Mouse (Mus musculus): ENCODE results near the gene Zdhhc16.
"Not testable (repeated sequence)": the region's sequence is repeated elsewhere in the genome, so short reads cannot be mapped to it uniquely, and the experiment has no call there.

The Zdhhc16 gene

GRCm38 (mm10) chr19:41914592-41914882, 18.7 kb upstream of the Zdhhc16 start:
- not testable (repeated sequence) for DNase-seq

- no peak for DNase-seq
These were observed 18.0 kb upstream of the Zdhhc16 start for GRCm38 (mm10) chr19:41915294-41915693.

- no peak for DNase-seq
These were observed 16.4 kb upstream of the Zdhhc16 start for GRCm38 (mm10) chr19:41916853-41917252.

GRCm38 (mm10) chr19:41919471-41919870, 13.8 kb upstream of the Zdhhc16 start:
- DNase-seq: no peak

GRCm38 (mm10) chr19:41920412-41921067, 12.7 kb upstream of the Zdhhc16 start:
- no peak for DNase-seq

- DNase-seq: no peak
These were observed 594 bp upstream of the Zdhhc16 start for GRCm38 (mm10) chr19:41932686-41933085.

- DNase-seq: peak in 1 of 2 experiments; percentile 29
These were observed 844 bp downstream of the Zdhhc16 start for GRCm38 (mm10) chr19:41934124-41934523.

- DNase-seq: no peak
These were observed 2.6 kb downstream of the Zdhhc16 start for GRCm38 (mm10) chr19:41935921-41936320.

GRCm38 (mm10) chr19:41938539-41938938, 5.3 kb downstream of the Zdhhc16 start:
- no peak for DNase-seq

GRCm38 (mm10) chr19:41943841-41944240, 10.6 kb downstream of the Zdhhc16 start:
- DNase-seq: no peak

GRCm38 (mm10) chr19:41952287-41952686, 19.0 kb downstream of the Zdhhc16 start:
- no peak for DNase-seq

- DNase-seq: no peak
These were observed 20.3 kb downstream of the Zdhhc16 start for GRCm38 (mm10) chr19:41953574-41953973.

- no peak for DNase-seq
These were observed 36.3 kb downstream of the Zdhhc16 start for GRCm38 (mm10) chr19:41969618-41970017.

- DNase-seq: no peak
These were observed 40.9 kb downstream of the Zdhhc16 start for GRCm38 (mm10) chr19:41973891-41974794.

- no peak for DNase-seq
These were observed 47.1 kb downstream of the Zdhhc16 start for GRCm38 (mm10) chr19:41980422-41980818.

- peak; percentile 98 to 99 for DNase-seq
These were observed 47.7 kb downstream of the Zdhhc16 start, which contains the start of gene Mms19 for GRCm38 (mm10) chr19:41980819-41981594. Mms19 (minus strand) TSS chr19:41981157.

- no peak for DNase-seq
These were observed 48.3 kb downstream of the Zdhhc16 start, which contains the start of gene Ubtd1 for GRCm38 (mm10) chr19:41981595-41981927. Ubtd1 (plus strand) TSS chr19:41981763.

- DNase-seq: peak; percentile 83 to 87
These were observed 48.9 kb downstream of the Zdhhc16 start for GRCm38 (mm10) chr19:41981931-41982790.

GRCm38 (mm10) chr19:41982791-41983150, 49.5 kb downstream of the Zdhhc16 start:
- DNase-seq: no peak

- DNase-seq: no peak
These were observed 52.7 kb downstream of the Zdhhc16 start for GRCm38 (mm10) chr19:41985994-41986393.

- DNase-seq: no peak
These were observed 53.9 kb downstream of the Zdhhc16 start for GRCm38 (mm10) chr19:41987206-41987605.

GRCm38 (mm10) chr19:41989810-41990209, 56.5 kb downstream of the Zdhhc16 start:
- DNase-seq: no peak

Measured in cerebellum, postnatal 25 days (tissue).